Mouse (Mus musculus) liver, embryonic 14.5 days (tissue): Measurements from ENCODE around the gene Cpsf4.

ENCODE experiments used
- CTCF ChIP-seq: IDR thresholded peaks from 2 replicates; pipeline ENCODE4 v1.5.1; 2016; ENCODE audit warnings: antibody characterized with exemption, low read depth, control low read depth
- EP300 ChIP-seq: IDR thresholded peaks from 2 replicates; pipeline ENCODE4 v1.6.1; 2016; ENCODE audit warnings: antibody characterized with exemption, low read depth

GRCm38 (mm10) chr5:145207954-145208353 is 40.9 kb downstream of the Cpsf4 start:
- no peak for TF ChIP-seq EP300
- TF ChIP-seq CTCF: no peak
